Mouse (Mus musculus) spleen, adult 2 months (tissue): ENCODE results near the gene Kcnh5.

Experiments
- CTCF ChIP-seq: fragments of 200-500 bp; IDR thresholded peaks from 2 replicates; pipeline ENCODE4 v1.5.1; 2011; ENCODE audit warnings: mild to moderate bottlenecking, inconsistent platforms; ENCODE audit not compliant: insufficient read depth, insufficient read length, insufficient replicate concordance; ENCODE audit errors: extremely low read depth
- POLR2A ChIP-seq: fragments of 200-500 bp; IDR thresholded peaks from 2 replicates; pipeline ENCODE4 v1.6.1; 2011; ENCODE audit warnings: low read depth, low read length, inconsistent platforms

- TF ChIP-seq POLR2A: no peak
- TF ChIP-seq CTCF: no peak
These were observed at the start of gene Kcnh5 for GRCm38 (mm10) chr12:75176691-75177645.
